Mouse (Mus musculus): ENCODE data around the gene Galm.
A peak's percentile ranks its signal among the peaks of the same experiment; 100 is the strongest.
"Not testable (repeated sequence)": the region's sequence is repeated elsewhere in the genome, so short reads cannot be mapped to it uniquely, and the experiment has no call there.

Galm gene

GRCm38 (mm10) chr17:80206301-80206670 is 79.0 kb downstream of the Galm start:
- DNase-seq (ENCODE audit: extremely low read depth, insufficient read length, low spot score) = no peak

GRCm38 (mm10) chr17:80206671-80207581 is 79.7 kb downstream of the Galm start, which contains the start of the genes Srsf7 and Ttc39d:
TSS of gene Srsf7 (minus strand) at chr17:80207307.
TSS of gene Ttc39d (plus strand) at chr17:80207460.
- DNase-seq (ENCODE audit: extremely low read depth, insufficient read length, low spot score) = peak; percentile 94

DNA sequence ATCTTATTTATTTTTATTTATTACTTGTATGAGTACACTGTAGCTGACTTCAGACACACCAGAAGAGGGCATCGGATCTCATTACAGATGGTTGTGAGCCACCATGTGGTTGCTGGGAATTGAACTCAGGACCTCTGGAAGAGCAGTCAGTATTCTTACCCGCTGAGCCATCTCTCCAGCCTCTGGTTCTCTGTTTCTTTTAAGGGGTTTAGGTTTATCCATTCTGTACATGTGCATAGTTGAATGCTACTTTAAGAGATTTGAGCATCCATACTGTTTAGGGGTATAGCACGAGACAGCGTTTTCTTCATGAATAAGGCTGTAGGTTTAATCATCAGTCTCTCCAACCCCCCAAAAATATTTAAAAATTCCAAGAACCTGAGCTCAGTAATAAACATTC is 86.7 kb downstream of the Galm start:
- not testable (repeated sequence) for DNase-seq (ENCODE audit: extremely low read depth, insufficient read length, low spot score)

GRCm38 (mm10) chr17:80220131-80220530 is 92.9 kb downstream of the Galm start:
- no peak for DNase-seq (ENCODE audit: extremely low read depth, insufficient read length, low spot score)

DNA sequence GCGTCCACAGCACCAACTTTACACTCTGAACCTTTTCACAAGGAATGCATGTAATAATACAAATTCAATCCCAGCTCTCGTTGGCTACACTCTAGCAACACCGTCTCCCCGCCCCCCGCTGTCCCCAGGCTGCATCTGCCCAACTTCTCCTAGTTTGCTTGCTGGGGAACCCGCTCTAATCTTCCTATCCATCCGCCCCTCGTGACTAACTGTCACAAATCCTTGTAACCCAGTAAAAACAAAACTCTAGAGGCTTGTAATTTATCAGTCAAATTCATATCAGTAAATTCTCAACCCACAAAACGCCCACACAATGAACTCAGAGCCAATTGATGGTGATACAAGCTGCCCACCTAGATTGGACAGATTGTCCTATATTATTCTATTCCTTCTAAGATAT is 93.9 kb downstream of the Galm start:
- no peak for DNase-seq (ENCODE audit: extremely low read depth, insufficient read length, low spot score)

GRCm38 (mm10) chr17:80221890-80222628 is 94.8 kb downstream of the Galm start:
- DNase-seq (ENCODE audit: extremely low read depth, insufficient read length, low spot score) = no peak

GRCm38 (mm10) chr17:80223829-80224228 is 96.6 kb downstream of the Galm start:
- DNase-seq (ENCODE audit: extremely low read depth, insufficient read length, low spot score) = peak; percentile 13

DNA sequence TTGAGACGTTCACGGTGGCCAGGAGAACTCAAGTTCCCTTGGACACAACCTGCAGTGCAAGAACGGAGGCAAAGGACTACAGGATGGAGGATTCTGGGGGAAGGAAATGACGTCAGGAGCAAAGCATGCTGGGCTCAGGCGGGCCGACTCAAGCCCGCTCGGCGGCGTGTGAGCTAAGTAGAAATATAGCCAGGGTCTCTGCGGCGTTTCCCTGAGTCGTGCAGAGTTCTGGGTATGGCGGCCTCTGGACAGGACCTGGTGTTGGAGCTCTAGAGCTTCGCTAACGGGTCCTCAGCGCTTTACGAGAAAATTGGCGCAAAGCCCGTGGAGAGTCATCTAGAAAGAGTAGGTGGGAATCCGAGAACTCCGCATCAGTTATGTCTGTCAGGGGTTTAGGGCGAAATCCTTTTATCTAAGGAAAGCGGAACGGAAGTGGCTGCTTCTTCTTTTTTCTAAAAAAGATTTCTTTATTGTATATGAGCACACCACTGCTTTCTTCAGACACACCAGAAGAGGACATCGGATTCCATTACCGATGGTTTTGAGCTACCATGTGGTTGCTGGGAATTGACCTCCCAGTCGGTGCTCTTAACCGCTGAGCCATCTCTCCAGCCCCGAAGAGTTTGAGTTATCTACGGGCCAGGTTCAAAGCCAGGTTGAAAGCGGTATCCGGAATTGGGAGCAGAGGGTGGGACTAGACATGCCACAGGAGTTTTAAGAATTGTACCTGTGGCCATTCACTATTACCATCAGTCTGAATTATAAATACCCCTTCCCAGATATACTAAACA is 97.2 kb downstream of the Galm start, which contains the start of gene Gemin6:
Gemin6 (plus strand) TSS at position 116 of the 791 bp plus-strand sequence.
- DNase-seq (ENCODE audit: extremely low read depth, insufficient read length, low spot score) = peak; percentile 86

- DNase-seq (ENCODE audit: extremely low read depth, insufficient read length, low spot score) = peak; percentile 22
Observed at GRCm38 (mm10) chr17:80225142-80225541, 97.9 kb downstream of the Galm start.

DNA sequence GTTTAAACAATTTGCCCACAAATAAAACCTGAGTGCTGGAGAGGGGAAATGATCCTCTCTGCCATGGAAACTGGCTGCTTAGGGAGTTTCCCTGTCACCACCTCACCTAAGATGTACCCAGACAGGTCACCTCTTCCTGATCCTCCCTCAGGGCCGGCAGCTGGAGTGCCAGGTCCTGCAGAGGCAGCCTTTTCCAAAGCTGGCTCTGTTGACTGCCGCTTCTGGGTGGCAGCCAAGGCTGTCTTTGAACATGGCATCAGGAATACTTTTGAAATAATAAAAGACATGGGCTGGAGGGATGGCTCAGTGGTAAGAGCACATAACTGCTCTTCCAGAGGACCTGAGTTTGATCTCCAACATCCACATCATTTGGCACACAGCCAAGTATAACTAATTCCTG is 102.1 kb downstream of the Galm start:
- DNase-seq (ENCODE audit: extremely low read depth, insufficient read length, low spot score) = no peak

DNA sequence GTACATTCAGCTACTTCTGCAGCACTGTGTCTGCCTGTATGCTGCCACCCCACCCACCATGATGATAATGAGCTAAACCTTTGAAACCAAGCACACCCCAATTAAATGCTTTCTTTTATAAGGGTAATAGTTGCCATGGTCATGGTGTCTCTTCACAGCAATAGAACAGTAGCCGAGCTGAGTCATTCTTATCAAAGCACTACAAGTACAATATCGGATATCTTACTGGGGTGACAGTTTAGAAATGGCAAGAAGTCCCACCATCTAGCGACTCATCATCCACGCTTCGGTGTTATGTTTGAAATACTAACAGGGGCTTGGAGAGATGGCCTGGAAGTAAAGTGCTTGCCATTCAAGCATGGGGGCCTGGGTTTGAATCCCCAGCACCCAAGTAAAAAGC is 106.6 kb downstream of the Galm start:
- no peak for DNase-seq (ENCODE audit: extremely low read depth, insufficient read length, low spot score)

DNA sequence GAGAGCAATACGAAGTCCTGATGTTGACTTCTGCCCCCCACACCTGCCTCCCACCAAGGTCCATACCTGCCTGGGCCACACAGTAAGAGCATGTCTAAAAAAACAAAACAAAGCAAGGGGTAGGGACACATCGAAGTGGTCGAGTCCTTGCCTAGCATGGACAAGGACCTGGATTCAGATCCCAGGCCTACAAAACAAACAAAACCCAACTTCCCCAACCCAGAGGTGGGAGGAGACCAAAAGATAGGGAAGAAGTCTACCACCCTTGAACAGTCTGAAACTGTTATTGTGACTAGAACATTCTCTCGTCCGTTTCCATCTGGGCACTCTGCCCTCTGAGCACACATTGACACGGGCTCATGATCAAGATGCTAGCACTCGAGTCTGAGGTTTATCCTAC is 107.1 kb downstream of the Galm start:
- DNase-seq (ENCODE audit: extremely low read depth, insufficient read length, low spot score) = no peak

Measured in 3134 (cell line).